ENCODE assay signal across 8 mouse cellular contexts in genomic region chr11:78551059-78551398, GRCm38 (mm10). TPM values are rescaled to one million over a fixed set of nuclear protein-coding genes. Genes with fewer than 3 reads are reported as not detected.
DNase-seq lines count a peak whose midpoint lies in the region; ATAC-seq and TF ChIP-seq lines count a peak whose summit lies in the region.

No protein-coding gene starts in this region.

- H3K9ac ChIP-seq in lung, embryonic 15.5 days: peak overlapping the region; percentile 52; the same call in 1 of the 2 replicates
- peak overlapping the region; percentile 62 for H3K9ac ChIP-seq in limb, embryonic 11.5 days (ENCODE audit: low read length)
- H3K9ac ChIP-seq in neural tube, embryonic 15.5 days (replicated peaks): peak overlapping the region; percentile 58

- peak; percentile 25; the same call in 1 of the 2 replicates for ATAC-seq in lung, embryonic 15.5 days (ENCODE audit: borderline replicate concordance, extremely low read depth, low FRiP score, low TSS enrichment)
- ATAC-seq in limb, embryonic 11.5 days (ENCODE audit: insufficient number of reproducible peaks, low FRiP score, low TSS enrichment, low read depth): peak; percentile 53
- peak; percentile 51 for ATAC-seq in neural tube, embryonic 15.5 days (ENCODE audit: low FRiP score)

- no peak for TF ChIP-seq POLR2A in embryonic fibroblast, embryonic 13.5 days (IDR thresholded peaks at IDR 0.05; ENCODE audit: low read depth, low read length)

- no peak for DNase-seq in lung, adult 18-20 months
- DNase-seq in limb, embryonic 11.5 days (ENCODE audit: low spot score): no peak
- no peak for DNase-seq in urinary bladder, adult 2 months (ENCODE audit: low spot score)
- no peak for DNase-seq in spleen, postnatal 10 days (ENCODE audit: low spot score in 2 of 2)
- no peak for DNase-seq in left cerebral cortex, postnatal 25 days (ENCODE audit: low spot score in 2 of 2)

- no peaks in the 10 kb centered on the region for H3K36me3 ChIP-seq in lung, embryonic 15.5 days
- H3K36me3 ChIP-seq in limb, embryonic 11.5 days (ENCODE audit: control insufficient read depth, insufficient read depth, low read length): no peaks in the 10 kb centered on the region; the same call in 1 of the 2 replicates
- H3K36me3 ChIP-seq in neural tube, embryonic 15.5 days: no peaks in the 10 kb centered on the region

- intact Hi-C loops in left cerebral cortex, postnatal 25 days (cut with DNase I): no loop called here

- peak overlapping the region; percentile 54 for H3K27ac ChIP-seq in lung, embryonic 15.5 days
- no peak overlapping the region for H3K27ac ChIP-seq in embryonic fibroblast, embryonic 13.5 days (ENCODE audit: insufficient read depth, low read length)
- peak overlapping the region; percentile 16; the same call in 1 of the 2 replicates for H3K27ac ChIP-seq in limb, embryonic 11.5 days (replicated peaks; ENCODE audit: low read depth, low read length)
- H3K27ac ChIP-seq in neural tube, embryonic 15.5 days (replicated peaks): peak overlapping the region; percentile 92

- no peaks in the 10 kb centered on the region for H3K9me3 ChIP-seq in lung, embryonic 15.5 days
- H3K9me3 ChIP-seq in limb, embryonic 11.5 days (ENCODE audit: control insufficient read depth, low read length): no peaks in the 10 kb centered on the region
- 0 out of 2 replicates have a peak, but pooled peaks cover 5% of the 10 kb centered on the region for H3K9me3 ChIP-seq in neural tube, embryonic 15.5 days (replicated peaks)

- H3K4me1 ChIP-seq in lung, embryonic 15.5 days: peaks cover 13% of the 10 kb centered on the region
- H3K4me1 ChIP-seq in embryonic fibroblast, embryonic 13.5 days (ENCODE audit: control insufficient read depth, insufficient read depth, low read length): peaks cover 8% of the 10 kb centered on the region; the same call in 1 of the 2 replicates
- H3K4me1 ChIP-seq in limb, embryonic 11.5 days (ENCODE audit: control insufficient read depth, insufficient read depth, low read length): peaks cover 8% of the 10 kb centered on the region; the same call in 1 of the 2 replicates
- H3K4me1 ChIP-seq in neural tube, embryonic 15.5 days: peaks cover 23% of the 10 kb centered on the region

- peak overlapping the region; percentile 64 for H3K4me3 ChIP-seq in lung, embryonic 15.5 days
- 0 out of 2 replicates have a peak overlapping the region, but pooled peaks have one; percentile 5 for H3K4me3 ChIP-seq in embryonic fibroblast, embryonic 13.5 days (ENCODE audit: insufficient read depth, low read length)
- H3K4me3 ChIP-seq in limb, embryonic 11.5 days (ENCODE audit: low read depth, low read length): peak overlapping the region; percentile 56
- peak overlapping the region; percentile 66 for H3K4me3 ChIP-seq in neural tube, embryonic 15.5 days (replicated peaks)

- H3K27me3 ChIP-seq in lung, embryonic 15.5 days: no peaks in the 10 kb centered on the region
- H3K27me3 ChIP-seq in limb, embryonic 11.5 days (ENCODE audit: control insufficient read depth, insufficient read depth, low read length): no peaks in the 10 kb centered on the region
- no peaks in the 10 kb centered on the region for H3K27me3 ChIP-seq in neural tube, embryonic 15.5 days (replicated peaks)

- peak overlapping the region; percentile 66 for H3K4me2 ChIP-seq in lung, embryonic 15.5 days
- peak overlapping the region; percentile 62 for H3K4me2 ChIP-seq in limb, embryonic 11.5 days (ENCODE audit: low read depth, severe bottlenecking)
- H3K4me2 ChIP-seq in neural tube, embryonic 15.5 days: peak overlapping the region; percentile 76

- TF ChIP-seq CTCF in embryonic fibroblast, embryonic 13.5 days (IDR thresholded peaks at IDR 0.05; ENCODE audit: borderline replicate concordance, insufficient read depth, low read length): no peak

- WGBS in lung, embryonic 15.5 days: 31% methylated on average over 6 of the region's 6 CpGs
- WGBS in limb, embryonic 11.5 days: 35% methylated on average over 6 of the region's 6 CpGs
- 30% methylated on average over 6 of the region's 6 CpGs for WGBS in neural tube, embryonic 15.5 days

RNA-seq across cellular contexts. Expression of gene Tmem97, which starts 0.5 kb away (rescaled TPM):
- polyA plus RNA-seq in lung, embryonic 15.5 days (2015; fragmentation: Nextera tagmentation; extraction: Ambion mirVana): 73.2 and 79.5 TPM in 2 replicates
- polyA plus RNA-seq in embryonic fibroblast, embryonic 13.5 days (2011; ENCODE audit: insufficient read length, low read depth, missing spikeins): 63.5 and 69.6 TPM in 2 replicates
- 83.3 and 83.8 TPM in 2 replicates for polyA plus RNA-seq in limb, embryonic 11.5 days (2014; fragmentation: Nextera tagmentation; extraction: Ambion mirVana)
- 43.1 and 50.4 TPM in 2 replicates for polyA plus RNA-seq in neural tube, embryonic 15.5 days (2015; fragmentation: Nextera tagmentation; extraction: Ambion mirVana)
- 8.7 and 10.7 TPM in 2 replicates for polyA plus RNA-seq in urinary bladder, adult 2 months (2012; rRNA removed)
- total RNA-seq in left cerebral cortex, postnatal 25 days (2021): 10 to 100 TPM; 19.8 to 20.7 TPM

RNA-seq across cellular contexts. Expression of gene Ift20, which starts 14.9 kb away (rescaled TPM):
- 134 and 137 TPM in 2 replicates for polyA plus RNA-seq in lung, embryonic 15.5 days (2015; fragmentation: Nextera tagmentation; extraction: Ambion mirVana)
- 56.8 and 66.1 TPM in 2 replicates for polyA plus RNA-seq in embryonic fibroblast, embryonic 13.5 days (2011; ENCODE audit: insufficient read length, low read depth, missing spikeins)
- 128 and 130 TPM in 2 replicates for polyA plus RNA-seq in limb, embryonic 11.5 days (2014; fragmentation: Nextera tagmentation; extraction: Ambion mirVana)
- 120 and 127 TPM in 2 replicates for polyA plus RNA-seq in neural tube, embryonic 15.5 days (2015; fragmentation: Nextera tagmentation; extraction: Ambion mirVana)
- polyA plus RNA-seq in urinary bladder, adult 2 months (2012; rRNA removed): 87.2 and 93.1 TPM in 2 replicates
- 10 to 100 TPM; 90.3 to 91.2 TPM for total RNA-seq in left cerebral cortex, postnatal 25 days (2021)

RNA-seq across cellular contexts. Expression of gene Tnfaip1, which starts 14.9 kb away (rescaled TPM):
- polyA plus RNA-seq in lung, embryonic 15.5 days (2015; fragmentation: Nextera tagmentation; extraction: Ambion mirVana): 83.0 and 83.1 TPM in 2 replicates
- polyA plus RNA-seq in embryonic fibroblast, embryonic 13.5 days (2011; ENCODE audit: insufficient read length, low read depth, missing spikeins): 78.3 and 92.0 TPM in 2 replicates
- polyA plus RNA-seq in limb, embryonic 11.5 days (2014; fragmentation: Nextera tagmentation; extraction: Ambion mirVana): 84.3 and 85.1 TPM in 2 replicates
- polyA plus RNA-seq in neural tube, embryonic 15.5 days (2015; fragmentation: Nextera tagmentation; extraction: Ambion mirVana): 56.1 and 60.3 TPM in 2 replicates
- 37.1 and 39.9 TPM in 2 replicates for polyA plus RNA-seq in urinary bladder, adult 2 months (2012; rRNA removed)
- 10 to 100 TPM; 38.5 to 39.0 TPM for total RNA-seq in left cerebral cortex, postnatal 25 days (2021)

RNA-seq across cellular contexts. Expression of gene Poldip2, which starts 39.0 kb away (rescaled TPM):
- polyA plus RNA-seq in lung, embryonic 15.5 days (2015; fragmentation: Nextera tagmentation; extraction: Ambion mirVana): 158 TPM in 2 replicates
- 61.9 and 68.9 TPM in 2 replicates for polyA plus RNA-seq in embryonic fibroblast, embryonic 13.5 days (2011; ENCODE audit: insufficient read length, low read depth, missing spikeins)
- polyA plus RNA-seq in limb, embryonic 11.5 days (2014; fragmentation: Nextera tagmentation; extraction: Ambion mirVana): 164 and 165 TPM in 2 replicates
- 182 and 192 TPM in 2 replicates for polyA plus RNA-seq in neural tube, embryonic 15.5 days (2015; fragmentation: Nextera tagmentation; extraction: Ambion mirVana)
- polyA plus RNA-seq in urinary bladder, adult 2 months (2012; rRNA removed): 52.5 and 54.7 TPM in 2 replicates
- 100 to 1,000 TPM; 104 to 115 TPM for total RNA-seq in left cerebral cortex, postnatal 25 days (2021)

RNA-seq across cellular contexts. Expression of gene Tmem199, which starts 39.1 kb away (rescaled TPM):
- 44.4 and 48.3 TPM in 2 replicates for polyA plus RNA-seq in lung, embryonic 15.5 days (2015; fragmentation: Nextera tagmentation; extraction: Ambion mirVana)
- polyA plus RNA-seq in embryonic fibroblast, embryonic 13.5 days (2011; ENCODE audit: insufficient read length, low read depth, missing spikeins): 16.6 and 19.5 TPM in 2 replicates
- polyA plus RNA-seq in limb, embryonic 11.5 days (2014; fragmentation: Nextera tagmentation; extraction: Ambion mirVana): 62.0 and 66.5 TPM in 2 replicates
- 89.3 and 94.4 TPM in 2 replicates for polyA plus RNA-seq in neural tube, embryonic 15.5 days (2015; fragmentation: Nextera tagmentation; extraction: Ambion mirVana)
- polyA plus RNA-seq in urinary bladder, adult 2 months (2012; rRNA removed): 28.8 and 41.2 TPM in 2 replicates
- 10 to 100 TPM; 38.8 to 45.1 TPM for total RNA-seq in left cerebral cortex, postnatal 25 days (2021)

Comparison
In these comparisons a context has a peak if more than half of its experiments do, and no peak if none do; other contexts are left out.
1. H3K4me3 ChIP-seq: peak in every context shown above with its lines; median percentile 66 in neural tube, embryonic 15.5 days; 64 in lung, embryonic 15.5 days; 56 in limb, embryonic 11.5 days; 5 in embryonic fibroblast, embryonic 13.5 days.